Mouse (Mus musculus): Measurements from ENCODE around the gene Eif3g. TPM values are rescaled to one million over a fixed set of nuclear protein-coding genes. Genes with fewer than 3 reads are reported as not detected.

The Eif3g gene
- total RNA-seq, 2 experiments from 2014 or later: 109 to 113 TPM

- intact Hi-C loops (cut with DNase I): no loop called here
- no peak for DNase-seq
Observed at GRCm38 (mm10) chr9:20889185-20890141, 9.0 kb downstream of the Eif3g start.

- intact Hi-C loops (cut with DNase I): no loop called here
- no peak for DNase-seq
Observed at GRCm38 (mm10) chr9:20888386-20888765, 10.0 kb downstream of the Eif3g start.

DNA sequence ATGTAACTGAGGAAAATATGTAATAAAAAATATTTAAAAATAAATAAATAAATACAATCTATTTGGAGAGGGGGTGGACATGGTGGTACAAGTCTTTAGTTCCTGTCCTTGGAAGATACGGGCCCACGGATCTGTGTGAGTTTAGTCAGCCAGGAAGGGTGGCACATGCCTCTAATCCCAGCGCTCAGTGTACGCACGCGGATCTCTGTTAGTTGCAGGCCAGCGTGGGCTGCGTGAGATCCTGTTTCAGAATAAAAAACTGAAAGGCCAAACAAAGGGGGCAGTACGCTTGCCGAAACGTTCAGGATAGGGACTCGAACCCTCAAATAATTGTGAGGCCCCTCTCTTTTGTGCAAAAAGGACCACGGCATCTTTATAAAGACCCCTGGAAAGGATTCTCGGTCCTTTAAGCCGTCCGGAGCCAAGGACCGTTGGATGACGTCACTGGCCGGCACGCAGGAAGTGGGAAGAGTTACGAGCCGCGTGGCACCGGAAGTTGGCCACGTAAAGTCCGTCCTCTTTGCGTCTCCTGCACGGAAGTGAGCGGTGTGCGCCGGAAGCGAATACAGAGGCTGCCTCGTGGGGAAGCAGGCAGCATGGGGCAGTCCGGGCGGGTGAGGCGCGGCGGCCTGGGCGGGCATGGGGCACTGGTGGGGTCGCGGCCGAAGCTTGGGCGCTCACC is 10.6 kb downstream of the Eif3g start, which contains the start of gene Ppan:
Gene Ppan (plus strand): TSS at position 472 of the 682 bp plus-strand sequence.
- intact Hi-C loops (cut with DNase I): no loop called here
- DNase-seq: peak; percentile 97

DNA sequence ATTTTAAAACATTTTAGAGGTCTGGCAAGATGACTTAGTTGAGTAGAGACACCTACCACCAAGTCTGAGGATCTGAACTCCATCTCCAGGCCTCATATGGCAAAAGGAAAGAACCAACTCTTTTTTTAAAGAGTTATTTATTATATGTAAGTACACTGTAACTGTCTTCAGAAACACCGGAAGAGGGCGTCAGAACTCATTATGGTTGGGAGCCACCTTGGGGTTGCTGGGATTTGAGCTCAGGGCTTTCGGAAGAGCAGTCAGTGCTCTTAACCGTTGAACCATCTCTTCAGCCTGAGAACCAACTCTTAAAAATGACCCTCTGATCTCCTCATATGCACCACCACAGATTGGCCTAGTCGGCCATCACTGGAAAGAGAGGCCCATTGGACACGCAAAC is 11.2 kb downstream of the Eif3g start:
- intact Hi-C loops (cut with DNase I): no loop called here
- DNase-seq: no peak

DNA sequence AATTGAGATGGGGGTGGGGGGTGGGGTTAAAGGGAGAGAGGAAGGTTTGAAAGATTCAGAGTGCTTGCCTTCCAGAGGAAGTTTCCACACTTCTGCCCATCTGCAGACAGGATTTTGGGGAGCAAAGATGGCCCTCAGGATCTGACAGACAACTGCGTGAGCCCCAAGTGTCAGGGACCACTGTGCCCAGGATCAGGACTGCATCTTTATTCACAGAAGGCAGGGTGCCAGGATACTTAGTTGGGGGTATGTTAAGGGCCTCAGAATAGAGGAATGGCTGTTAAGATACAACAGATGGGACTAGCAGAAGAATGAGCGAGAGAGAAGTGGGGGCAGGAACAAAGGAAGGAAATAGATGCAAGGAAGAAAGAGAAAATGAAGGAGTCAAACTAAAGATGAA is 11.9 kb downstream of the Eif3g start:
- DNase-seq: no peak
- intact Hi-C loops (cut with DNase I): no loop called here

DNA sequence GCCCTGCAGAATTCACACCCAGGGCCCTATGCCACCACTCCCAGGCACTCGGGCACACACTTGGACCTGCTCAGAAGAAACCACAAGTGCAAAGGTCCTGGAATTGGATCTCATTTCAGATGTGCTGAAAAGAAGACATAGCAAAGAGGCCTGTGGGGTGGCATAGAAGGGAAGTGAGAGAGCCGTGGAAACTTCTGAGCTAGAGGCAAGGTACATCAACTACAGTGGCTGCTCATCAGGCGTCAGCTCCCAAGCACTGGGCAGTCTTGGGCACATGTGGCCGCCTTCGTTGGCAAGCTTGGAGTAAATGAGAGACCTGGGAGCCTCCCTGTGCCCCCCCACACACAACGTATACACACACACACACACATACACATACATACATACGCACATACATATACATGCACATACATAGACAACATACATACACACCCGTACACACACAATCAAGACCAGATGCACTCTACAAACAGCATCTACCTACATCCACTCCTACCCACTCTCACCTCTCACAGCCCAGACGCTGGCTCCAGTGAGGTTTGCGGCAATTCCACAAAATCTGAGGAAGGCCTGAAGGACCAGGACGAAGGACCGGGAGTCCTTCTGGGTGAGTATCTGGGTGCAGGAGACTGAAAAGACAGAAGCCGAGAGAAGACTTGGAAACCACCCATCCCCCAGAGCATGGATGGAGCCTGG is 19.2 kb downstream of the Eif3g start, which contains the start of gene Angptl6:
Gene Angptl6 (minus strand): TSS at position 631 of the 696 bp plus-strand sequence.
- DNase-seq: no peak
- intact Hi-C loops (cut with DNase I): no loop called here

GRCm38 (mm10) chr9:20878710-20879065 is 19.7 kb downstream of the Eif3g start:
- no peak for DNase-seq
- intact Hi-C loops (cut with DNase I): no loop called here

- intact Hi-C loops (cut with DNase I): no loop called here
- DNase-seq: peak; percentile 100
Observed at GRCm38 (mm10) chr9:20878041-20878709, 20.2 kb downstream of the Eif3g start.

GRCm38 (mm10) chr9:20877118-20878040 is 21.0 kb downstream of the Eif3g start:
- DNase-seq: no peak
- intact Hi-C loops (cut with DNase I): no loop called here

- intact Hi-C loops (cut with DNase I): no loop called here
- DNase-seq: no peak
Observed at GRCm38 (mm10) chr9:20876318-20877117, 21.9 kb downstream of the Eif3g start.

- intact Hi-C loops (cut with DNase I): no loop called here
- peak in 1 of 2 experiments; percentile 57 for DNase-seq
Observed at GRCm38 (mm10) chr9:20875021-20875790, 23.2 kb downstream of the Eif3g start.

- intact Hi-C loops (cut with DNase I): no loop called here
- DNase-seq: no peak
Observed at GRCm38 (mm10) chr9:20873521-20873920, 24.9 kb downstream of the Eif3g start.

DNA sequence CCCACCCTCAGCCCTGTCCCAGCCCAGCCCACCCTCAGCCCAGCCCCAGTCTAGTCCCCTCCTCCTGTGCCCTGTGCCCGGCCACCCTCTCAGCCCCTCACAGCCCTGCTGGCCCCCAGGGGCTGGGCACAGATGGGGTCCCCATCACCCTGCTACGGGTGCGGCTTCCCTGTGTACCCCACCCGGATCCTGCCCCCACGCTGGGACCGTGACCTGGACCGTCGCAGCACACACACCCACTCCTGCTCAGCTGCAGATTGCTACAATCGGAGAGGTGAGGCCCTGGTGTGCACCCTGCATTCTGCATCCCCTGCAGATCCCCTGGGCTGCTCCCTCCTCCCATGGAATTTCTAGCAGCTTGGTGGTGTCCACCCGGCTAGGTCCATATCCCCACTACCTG is 25.4 kb downstream of the Eif3g start:
- DNase-seq: no peak
- intact Hi-C loops (cut with DNase I): no loop called here

- intact Hi-C loops (cut with DNase I): no loop called here
- no peak for DNase-seq
Observed at GRCm38 (mm10) chr9:20870211-20871173, 27.9 kb downstream of the Eif3g start.

GRCm38 (mm10) chr9:20869246-20869645 is 29.2 kb downstream of the Eif3g start:
- intact Hi-C loops (cut with DNase I): no loop called here
- DNase-seq: no peak

DNA sequence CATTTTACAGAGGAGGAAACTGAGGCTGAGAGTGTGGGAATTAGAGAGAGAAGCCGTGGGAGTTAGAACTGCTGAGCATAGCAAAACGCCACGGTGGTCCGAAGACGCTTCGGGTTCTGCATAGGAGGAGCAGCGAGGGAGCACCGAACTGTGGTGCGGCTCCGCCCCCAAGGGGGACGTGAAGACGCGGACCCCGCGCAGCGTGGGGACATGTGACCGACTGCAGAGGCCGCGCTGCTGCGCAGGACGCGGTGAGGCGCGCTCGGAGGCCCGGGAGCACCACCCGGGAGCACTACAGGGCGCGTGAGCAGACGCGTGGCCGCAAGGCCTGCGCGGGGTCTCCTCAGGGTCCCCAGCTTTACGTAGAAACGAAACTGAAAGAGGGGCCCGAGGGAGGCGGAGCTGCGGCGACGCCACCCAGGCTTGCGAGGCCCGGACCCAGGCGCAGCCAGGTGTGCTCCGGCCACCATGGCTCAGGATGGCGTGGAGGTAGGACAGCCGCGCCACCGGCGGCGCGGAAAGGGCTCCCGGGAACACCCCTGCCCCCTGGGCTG is 29.9 kb downstream of the Eif3g start, which contains the start of gene A230050P20Rik:
Gene A230050P20Rik (plus strand): TSS at position 195 of the 554 bp plus-strand sequence.
- intact Hi-C loops (cut with DNase I): no loop called here
- DNase-seq: peak; percentile 53 to 63
